Mouse (Mus musculus): Measurements from ENCODE around the gene Cyp4v3.

The Cyp4v3 gene

GRCm38 (mm10) chr8:45320930-45321329 lies 12.1 kb downstream of the Cyp4v3 start:
- DNase-seq (ENCODE audit: low spot score in 2 of 2), result no peak

GRCm38 (mm10) chr8:45310967-45311366 lies 22.0 kb downstream of the Cyp4v3 start:
- DNase-seq (ENCODE audit: low spot score in 2 of 2), result no peak

- DNase-seq (ENCODE audit: low spot score in 2 of 2), result no peak
These were observed 24.6 kb downstream of the Cyp4v3 start, which contains the start of gene Gm45753 for GRCm38 (mm10) chr8:45308366-45308765. Gm45753 (minus strand) TSS chr8:45308466.

GRCm38 (mm10) chr8:45305479-45305878 lies 27.5 kb downstream of the Cyp4v3 start:
- no peak for DNase-seq (ENCODE audit: low spot score in 2 of 2)

- DNase-seq (ENCODE audit: low spot score in 2 of 2), result no peak
These were observed 28.7 kb downstream of the Cyp4v3 start for GRCm38 (mm10) chr8:45304354-45304753.

GRCm38 (mm10) chr8:45302390-45302789 lies 30.6 kb downstream of the Cyp4v3 start:
- DNase-seq (ENCODE audit: low spot score in 2 of 2), result no peak

- no peak for DNase-seq (ENCODE audit: low spot score in 2 of 2)
These were observed 37.7 kb downstream of the Cyp4v3 start for GRCm38 (mm10) chr8:45295276-45295675.

GRCm38 (mm10) chr8:45294687-45295086 lies 38.3 kb downstream of the Cyp4v3 start, which contains the start of gene Klkb1:
Klkb1 (minus strand) TSS chr8:45294859.
- no peak for DNase-seq (ENCODE audit: low spot score in 2 of 2)

GRCm38 (mm10) chr8:45291790-45292189 lies 41.2 kb downstream of the Cyp4v3 start:
- DNase-seq (ENCODE audit: low spot score in 2 of 2), result no peak

- no peak for DNase-seq (ENCODE audit: low spot score in 2 of 2)
These were observed 51.4 kb downstream of the Cyp4v3 start for GRCm38 (mm10) chr8:45281630-45282029.

GRCm38 (mm10) chr8:45277453-45277852 lies 55.6 kb downstream of the Cyp4v3 start:
- no peak for DNase-seq (ENCODE audit: low spot score in 2 of 2)

GRCm38 (mm10) chr8:45274317-45274716 lies 58.7 kb downstream of the Cyp4v3 start:
- DNase-seq (ENCODE audit: low spot score in 2 of 2), result no peak

GRCm38 (mm10) chr8:45269056-45269455 lies 64.0 kb downstream of the Cyp4v3 start:
- no peak for DNase-seq (ENCODE audit: low spot score in 2 of 2)

GRCm38 (mm10) chr8:45268485-45268884 lies 64.5 kb downstream of the Cyp4v3 start:
- no peak for DNase-seq (ENCODE audit: low spot score in 2 of 2)

- no peak for DNase-seq (ENCODE audit: low spot score in 2 of 2)
These were observed 65.2 kb downstream of the Cyp4v3 start for GRCm38 (mm10) chr8:45267611-45268391.

GRCm38 (mm10) chr8:45266993-45267392 lies 66.0 kb downstream of the Cyp4v3 start:
- no peak for DNase-seq (ENCODE audit: low spot score in 2 of 2)

- no peak for DNase-seq (ENCODE audit: low spot score in 2 of 2)
These were observed 68.1 kb downstream of the Cyp4v3 start for GRCm38 (mm10) chr8:45264918-45265317.

- DNase-seq (ENCODE audit: low spot score in 2 of 2), result no peak
These were observed 70.2 kb downstream of the Cyp4v3 start for GRCm38 (mm10) chr8:45262851-45263250.

- DNase-seq (ENCODE audit: low spot score in 2 of 2), result no peak
These were observed 71.1 kb downstream of the Cyp4v3 start, which contains the start of gene F11 for GRCm38 (mm10) chr8:45261920-45262319. F11 (minus strand) TSS chr8:45262031.

- DNase-seq (ENCODE audit: low spot score in 2 of 2), result no peak
These were observed 74.6 kb downstream of the Cyp4v3 start for GRCm38 (mm10) chr8:45258421-45258820.

- no peak for DNase-seq (ENCODE audit: low spot score in 2 of 2)
These were observed 78.0 kb downstream of the Cyp4v3 start for GRCm38 (mm10) chr8:45255040-45255439.

All from spleen, postnatal 36 days (tissue).